Mouse (Mus musculus) testis, adult 2 months (tissue): ENCODE data around the gene Prkcb. TPM values are rescaled to one million over a fixed set of nuclear protein-coding genes. Genes with fewer than 3 reads are reported as not detected.
A peak's percentile ranks its signal among the peaks of the same experiment; 100 is the strongest.

ENCODE experiments used
- H3K27ac ChIP-seq: fragments of 200-500 bp; 2 replicates; pipeline ENCODE4 v1.5.1; 2012; ENCODE audit warnings: low read depth, low read length; ENCODE audit not compliant: control insufficient read depth, insufficient read depth
- H3K27me3 ChIP-seq: fragments of 200-500 bp; 2 replicates; pipeline ENCODE4 v1.6.1; 2012; ENCODE audit warnings: mild to moderate bottlenecking, low read length, moderate library complexity; ENCODE audit not compliant: control insufficient read depth, insufficient read depth
- H3K36me3 ChIP-seq: fragments of 200-500 bp; 2 replicates; pipeline ENCODE4 v1.6.1; 2012; ENCODE audit warnings: mild to moderate bottlenecking, low read length; ENCODE audit not compliant: control insufficient read depth, insufficient read depth
- H3K4me1 ChIP-seq: fragments of 200-500 bp; 2 replicates; pipeline ENCODE4 v1.6.1; 2012; ENCODE audit warnings: low read length; ENCODE audit not compliant: control insufficient read depth, insufficient read depth
- H3K4me3 ChIP-seq: fragments of 200-500 bp; 2 replicates; pipeline ENCODE4 v1.5.1; 2012; ENCODE audit warnings: low read depth, mild to moderate bottlenecking, low read length, moderate library complexity, mixed read lengths; ENCODE audit not compliant: control insufficient read depth
- CTCF ChIP-seq: fragments of 200-500 bp; IDR thresholded peaks from 2 replicates; pipeline ENCODE4 v1.5.1; 2012; ENCODE audit warnings: low read depth, mild to moderate bottlenecking, inconsistent platforms, low read length, moderate library complexity; ENCODE audit not compliant: control insufficient read depth, insufficient read depth, insufficient replicate concordance
- POLR2A ChIP-seq: fragments of 200-500 bp; IDR thresholded peaks from 2 replicates; pipeline ENCODE4 v1.6.1; 2012; ENCODE audit warnings: low read depth, mild to moderate bottlenecking, inconsistent platforms, low read length, moderate library complexity; ENCODE audit not compliant: control insufficient read depth
- polyA plus RNA-seq: library from polyadenylated mRNA; depleted of rRNA; stranded (reverse); fragments of >200 nt; gene quantifications from 2 replicates; pipeline ENCODE4 v1.2.3, GENCODE M21; 2012

The Prkcb gene
- polyA plus RNA-seq, 1 experiment, result 3.4 TPM

DNA sequence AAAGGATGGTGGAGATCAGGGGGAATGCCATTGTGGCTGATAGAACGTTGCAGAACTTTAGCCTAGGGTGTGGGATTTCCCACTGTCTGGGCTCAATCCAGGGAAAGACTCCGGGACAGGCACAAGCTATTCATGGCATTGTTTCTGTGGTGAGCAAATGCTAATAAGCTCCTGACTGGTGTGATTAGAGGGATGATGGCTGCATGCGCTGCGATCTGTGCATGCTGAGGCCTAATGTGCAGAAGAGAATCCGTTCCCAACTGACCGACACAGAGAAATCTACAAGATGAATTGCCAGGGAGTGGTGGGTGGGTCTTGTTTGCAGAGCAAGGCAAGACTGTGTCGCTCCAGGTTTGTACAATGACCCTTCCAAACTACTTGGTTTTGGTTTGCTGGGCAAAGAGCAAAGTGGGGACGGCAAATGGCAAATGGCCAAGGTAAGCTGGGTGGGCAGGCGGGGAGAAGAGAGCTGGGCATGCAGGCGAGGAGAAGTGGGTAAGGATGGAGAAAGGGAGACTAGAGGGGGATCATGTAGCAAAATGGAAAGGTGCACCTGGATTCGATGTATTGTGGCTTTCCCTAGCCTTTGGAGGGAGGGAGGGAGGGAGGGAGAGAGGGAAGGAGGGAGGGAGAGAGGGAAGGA is 199.5 kb downstream of the Prkcb start:
- Histone ChIP-seq H3K4me1 (no peaks in the 10 kb centered on the region), H3K4me3 (no peak overlapping the region), H3K27me3 (no peaks in the 10 kb centered on the region), H3K36me3 (no peaks in the 10 kb centered on the region), H3K27ac (no peak overlapping the region)
- TF ChIP-seq CTCF (no peak), POLR2A (no peak)

DNA sequence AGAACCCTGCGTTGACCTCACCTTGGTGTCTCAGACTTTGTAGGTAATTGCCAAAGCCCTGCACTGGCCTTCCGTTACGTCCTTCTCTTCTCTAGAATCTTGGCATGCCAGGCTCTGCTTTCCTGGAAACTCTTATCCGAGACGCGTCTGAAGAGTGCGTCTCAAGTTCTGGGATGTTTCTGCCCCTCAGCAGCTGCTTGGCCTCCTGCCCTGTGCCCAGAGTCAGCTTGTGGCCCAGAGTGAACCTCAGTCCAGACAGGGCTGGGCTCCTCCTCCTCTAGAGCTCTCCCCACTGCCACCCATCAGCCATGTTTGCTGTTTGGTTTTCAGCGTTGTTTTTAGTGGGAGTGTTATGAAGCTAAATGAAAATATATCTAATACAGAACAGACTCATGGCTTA is 203.5 kb downstream of the Prkcb start:
- Histone ChIP-seq H3K27me3 (no peaks in the 10 kb centered on the region), H3K36me3 (no peaks in the 10 kb centered on the region), H3K27ac (no peak overlapping the region), H3K4me3 (no peak overlapping the region), H3K4me1 (no peaks in the 10 kb centered on the region)
- TF ChIP-seq CTCF (no peak), POLR2A (no peak)

- TF ChIP-seq POLR2A (no peak), CTCF (no peak)
Measured at GRCm38 (mm10) chr7:122492936-122493335, 204.4 kb downstream of the Prkcb start.

DNA sequence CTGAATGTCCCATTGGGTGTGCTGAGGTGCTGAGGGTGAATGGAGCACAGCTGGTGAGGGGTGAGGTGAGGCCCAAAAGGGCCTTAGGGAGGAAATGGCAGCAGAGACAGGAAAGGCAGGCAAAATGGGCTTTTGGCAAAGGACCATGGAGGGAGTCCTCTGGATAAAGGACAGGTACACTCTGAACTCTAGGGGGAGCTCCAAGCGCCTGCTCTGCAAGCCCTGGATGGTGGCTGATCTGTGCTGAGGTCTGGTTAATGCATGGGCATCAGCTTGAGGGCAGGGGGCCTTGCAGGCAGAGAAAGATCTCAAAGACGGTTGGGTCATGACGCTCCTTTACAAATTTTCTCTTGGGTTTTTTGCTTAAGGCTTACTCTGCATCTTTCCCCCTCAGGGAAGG is 205.5 kb downstream of the Prkcb start:
- H3K4me1 ChIP-seq, result no peaks in the 10 kb centered on the region
- TF ChIP-seq CTCF, result peak; percentile 9; the same call in 1 of the 2 replicates
- TF ChIP-seq POLR2A, result no peak
- no peaks in the 10 kb centered on the region for H3K27me3 ChIP-seq
- no peak overlapping the region for H3K27ac ChIP-seq
- no peak overlapping the region for H3K4me3 ChIP-seq
- H3K36me3 ChIP-seq, result no peaks in the 10 kb centered on the region

More at GRCm38 (mm10) chr7:122492936-122493335, 204.4 kb downstream of the Prkcb start:
- Histone ChIP-seq H3K4me1 (no peaks in the 10 kb centered on the region), H3K4me3 (no peak overlapping the region), H3K27me3 (no peaks in the 10 kb centered on the region), H3K27ac (no peak overlapping the region), H3K36me3 (no peaks in the 10 kb centered on the region)

GRCm38 (mm10) chr7:122497516-122497915 is 209.0 kb downstream of the Prkcb start:
- no peaks in the 10 kb centered on the region for H3K27me3 ChIP-seq
- no peak overlapping the region for H3K4me3 ChIP-seq
- H3K27ac ChIP-seq, result no peak overlapping the region
- H3K36me3 ChIP-seq, result no peaks in the 10 kb centered on the region
- no peak for TF ChIP-seq CTCF
- no peak for TF ChIP-seq POLR2A
- H3K4me1 ChIP-seq, result no peaks in the 10 kb centered on the region

GRCm38 (mm10) chr7:122498461-122498860 is 209.9 kb downstream of the Prkcb start:
- H3K4me3 ChIP-seq, result no peak overlapping the region
- no peaks in the 10 kb centered on the region for H3K4me1 ChIP-seq
- TF ChIP-seq CTCF, result no peak
- TF ChIP-seq POLR2A, result no peak
- H3K27me3 ChIP-seq, result no peaks in the 10 kb centered on the region
- no peaks in the 10 kb centered on the region for H3K36me3 ChIP-seq
- H3K27ac ChIP-seq, result no peak overlapping the region

GRCm38 (mm10) chr7:122499743-122500597 is 211.4 kb downstream of the Prkcb start:
- H3K27ac ChIP-seq, result no peak overlapping the region
- H3K4me3 ChIP-seq, result no peak overlapping the region
- no peak for TF ChIP-seq POLR2A
- no peak for TF ChIP-seq CTCF
- H3K36me3 ChIP-seq, result no peaks in the 10 kb centered on the region
- no peaks in the 10 kb centered on the region for H3K4me1 ChIP-seq
- H3K27me3 ChIP-seq, result no peaks in the 10 kb centered on the region
